Mouse (Mus musculus) cerebellum, adult 8-10 months (tissue): ENCODE data around the gene Gfod2.

Experiments
- DNase-seq: peaks from one replicate; pipeline ENCODE4 v3.0.0; 2022

Gene Gfod2

DNA sequence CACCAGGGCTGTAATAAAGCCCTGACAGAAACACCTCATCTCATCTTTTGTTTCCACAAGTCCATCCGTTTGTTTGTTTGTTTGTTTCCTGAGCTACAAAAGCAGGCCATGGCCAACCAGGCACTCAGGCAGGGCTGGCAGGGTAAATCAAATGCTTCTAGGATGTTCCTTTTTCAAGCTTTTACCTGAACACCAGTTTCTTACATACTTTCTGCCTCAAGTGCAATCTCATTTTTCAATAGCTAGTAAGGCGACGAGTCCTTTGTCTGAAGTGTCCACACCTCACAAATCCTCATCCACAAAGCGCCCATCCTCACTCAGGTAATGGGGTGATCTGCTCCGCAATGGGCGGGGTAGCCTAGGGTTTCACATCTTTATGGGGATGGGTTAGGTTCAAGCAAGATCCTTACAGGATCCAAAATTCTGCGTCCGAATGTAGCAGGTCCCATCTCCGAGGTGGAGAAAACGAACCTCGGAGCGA lies 628 bp downstream of the Gfod2 start:
- DNase-seq = no peak

DNA sequence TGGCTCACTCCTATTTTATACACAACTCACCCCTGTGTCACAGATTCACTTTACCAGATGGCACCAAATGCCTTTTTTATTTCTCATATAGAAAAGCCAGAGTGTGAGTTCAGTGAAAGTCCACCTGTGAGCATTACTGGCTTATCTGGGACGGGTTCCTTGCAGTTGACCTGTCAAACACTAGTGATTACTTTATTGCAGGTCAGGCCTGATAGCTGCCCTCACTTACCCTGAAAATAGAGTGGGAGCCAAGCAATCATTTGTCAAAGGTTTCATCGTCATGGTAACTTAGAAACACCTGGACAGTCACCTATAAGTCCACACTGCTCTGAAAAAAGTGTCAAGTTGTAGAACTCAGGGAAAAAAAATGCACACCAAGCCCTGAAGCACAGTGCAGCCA lies 3.8 kb downstream of the Gfod2 start:
- DNase-seq = no peak

DNA sequence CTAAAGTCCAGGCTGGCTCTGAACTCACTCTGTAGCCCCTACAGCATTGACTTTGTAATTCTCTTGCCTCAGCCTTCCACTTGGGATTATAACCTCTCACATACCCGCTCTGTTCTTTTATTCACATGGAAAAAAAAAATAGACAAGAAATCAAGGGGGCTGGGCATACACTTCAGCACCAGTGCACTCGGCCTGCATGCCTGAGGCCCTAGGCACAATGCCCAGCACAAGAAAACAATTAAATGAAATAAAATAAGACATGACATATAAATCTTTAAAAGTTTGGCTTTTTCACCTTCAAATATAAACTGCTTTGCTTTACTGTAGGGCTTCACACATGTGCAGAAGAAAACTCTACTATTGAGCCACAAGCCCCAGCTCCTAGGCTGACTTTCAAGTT lies 4.5 kb downstream of the Gfod2 start:
- no peak for DNase-seq

DNA sequence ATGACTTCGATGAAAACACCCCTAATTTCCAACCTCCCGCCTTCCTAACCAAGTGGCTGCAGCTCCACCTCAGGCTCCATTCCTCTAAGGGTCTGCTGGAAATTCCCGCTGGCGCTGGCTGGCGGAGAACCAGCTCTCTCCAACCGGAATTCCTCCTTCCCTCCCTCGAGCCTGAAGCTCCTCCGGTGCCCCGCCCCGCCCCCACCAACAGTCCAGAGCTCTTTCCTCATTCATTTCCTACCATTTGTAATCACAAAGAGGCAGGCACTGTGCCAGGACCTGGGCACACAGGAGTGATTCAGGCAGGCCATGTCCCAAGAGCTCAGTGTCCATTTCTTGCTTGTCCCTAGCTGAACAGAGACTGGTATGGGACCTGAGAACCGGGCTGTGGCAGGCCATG lies 7.9 kb downstream of the Gfod2 start:
- DNase-seq = peak; percentile 49

DNA sequence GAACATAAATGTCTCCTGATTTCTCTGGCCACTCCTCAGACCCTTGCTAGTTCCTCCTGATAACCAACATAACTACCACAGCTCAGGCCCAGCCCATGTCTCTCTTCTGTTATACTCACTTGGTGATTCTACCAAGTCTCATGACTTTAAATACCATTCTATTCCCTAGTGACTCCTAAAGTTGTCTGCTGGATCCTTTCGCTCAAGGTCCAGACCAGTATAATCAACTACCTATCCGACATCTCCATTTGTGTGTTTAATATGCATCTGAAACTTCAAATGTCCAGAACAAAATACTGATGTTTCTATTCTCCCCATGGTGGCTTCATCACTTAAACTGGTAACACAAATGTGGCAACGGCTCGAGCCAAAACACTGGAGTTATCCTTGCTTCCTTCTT lies 15.2 kb downstream of the Gfod2 start:
- DNase-seq = no peak

DNA sequence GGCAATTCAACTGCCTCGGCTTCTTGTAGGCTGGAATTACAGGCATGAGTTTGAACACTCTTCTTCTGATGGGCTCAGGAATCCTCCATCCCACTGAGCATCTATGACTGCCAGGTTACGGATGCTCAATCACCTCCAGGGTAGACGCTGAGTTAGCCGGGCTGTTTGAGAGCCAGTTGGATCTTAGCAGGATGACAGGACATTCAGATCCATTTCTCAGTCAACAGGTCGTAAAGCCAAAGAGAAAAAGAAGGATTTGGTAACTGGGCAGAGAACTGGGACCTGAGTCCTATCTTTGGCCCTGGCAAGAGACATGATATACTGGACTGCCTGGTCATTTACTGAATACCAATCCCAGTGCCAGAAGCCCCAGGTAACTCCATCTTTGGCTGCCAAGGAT lies 19.2 kb downstream of the Gfod2 start:
- no peak for DNase-seq

DNA sequence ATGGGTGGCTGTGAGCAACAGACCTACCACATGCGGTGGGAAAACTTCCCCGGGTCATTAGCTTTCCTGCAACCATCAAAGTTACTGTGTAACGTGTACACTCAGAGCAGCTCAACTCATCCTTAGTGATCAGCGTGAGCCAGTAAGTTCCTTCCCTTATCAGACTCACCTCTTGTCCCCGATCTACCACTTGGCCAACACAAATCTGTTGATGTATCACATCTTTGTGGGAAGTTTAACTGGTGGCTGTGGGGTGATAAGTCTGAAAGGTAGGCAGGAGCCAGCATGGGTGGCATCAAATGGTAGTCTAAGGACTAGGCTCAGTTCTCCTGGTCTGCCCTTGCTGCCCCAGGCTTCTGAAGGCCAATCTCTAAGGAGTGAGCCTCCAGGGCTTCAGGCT lies 26.3 kb downstream of the Gfod2 start:
- DNase-seq = no peak

DNA sequence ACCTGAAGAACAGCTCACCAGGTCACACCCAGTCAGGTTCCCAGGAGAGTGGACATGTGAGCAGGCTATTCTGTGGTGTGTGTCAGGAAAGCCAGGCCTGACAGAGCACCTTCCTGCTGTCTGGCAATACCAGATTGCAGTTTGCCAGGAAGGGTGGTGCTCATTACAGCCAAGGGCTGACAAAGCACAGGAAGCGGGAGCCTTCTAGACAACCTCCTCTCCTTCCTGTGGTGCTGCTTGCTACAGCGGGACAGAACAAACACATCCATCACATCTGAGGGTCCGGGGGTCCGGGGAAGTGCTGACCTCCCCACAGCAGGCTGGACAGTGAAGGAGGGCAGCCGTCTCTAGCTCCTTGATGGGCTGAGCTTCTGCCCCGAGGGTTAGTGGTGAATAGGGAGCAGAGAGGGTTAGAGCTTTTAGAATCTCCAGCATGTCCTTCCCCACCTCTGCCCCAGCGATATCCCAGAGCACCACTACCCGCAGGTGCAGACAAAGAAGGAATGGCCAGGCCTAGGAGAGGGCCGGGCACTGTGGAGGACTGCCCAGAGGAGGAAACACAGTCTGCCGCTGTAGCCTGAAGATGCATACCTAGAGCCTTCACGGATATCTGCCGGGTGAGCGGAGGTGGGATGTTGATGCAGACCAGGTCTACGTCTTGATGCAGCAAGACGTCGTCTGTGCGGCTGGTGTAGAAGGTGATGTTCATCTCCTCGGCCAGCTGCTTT lies 30.9 kb downstream of the Gfod2 start:
- no peak for DNase-seq

DNA sequence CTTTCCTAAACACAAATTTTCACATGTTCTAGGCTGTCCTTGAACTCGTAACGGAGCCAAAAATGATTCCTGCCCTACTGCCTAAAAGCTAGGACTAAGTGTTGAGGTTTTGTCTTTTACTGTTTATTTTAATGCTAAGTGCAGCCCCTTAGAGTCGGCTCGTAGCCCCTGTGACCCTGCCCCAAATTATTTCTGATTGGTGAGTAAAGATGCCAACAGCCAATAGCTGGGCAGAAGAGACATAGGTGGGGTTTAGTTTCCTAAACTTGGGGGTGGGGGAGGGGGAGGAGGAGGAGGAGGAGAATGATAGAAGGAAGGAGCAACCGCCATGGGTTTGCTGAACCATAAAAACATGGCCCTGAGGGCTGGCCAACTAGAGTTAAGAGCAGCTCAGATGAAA lies 32.7 kb downstream of the Gfod2 start:
- no peak for DNase-seq

DNA sequence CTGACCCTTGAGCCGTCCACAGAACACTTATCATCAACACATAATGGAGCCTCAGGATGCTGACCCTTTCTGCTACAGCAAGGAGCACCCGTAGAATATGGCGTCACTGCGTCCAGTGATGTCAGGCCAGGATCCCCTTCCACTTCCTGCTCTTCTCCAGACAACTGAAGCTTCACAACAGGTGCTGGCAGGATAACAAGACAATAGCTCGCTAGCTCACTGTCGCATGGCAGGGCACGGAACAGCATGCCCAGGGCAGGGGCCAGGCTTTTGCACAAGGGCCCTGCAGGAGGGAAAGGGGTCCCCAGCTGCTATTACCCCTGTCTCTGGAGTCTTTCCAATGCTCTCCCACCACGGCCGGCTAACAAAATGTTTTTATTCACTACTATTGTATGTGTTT lies 35.6 kb downstream of the Gfod2 start:
- DNase-seq = no peak

DNA sequence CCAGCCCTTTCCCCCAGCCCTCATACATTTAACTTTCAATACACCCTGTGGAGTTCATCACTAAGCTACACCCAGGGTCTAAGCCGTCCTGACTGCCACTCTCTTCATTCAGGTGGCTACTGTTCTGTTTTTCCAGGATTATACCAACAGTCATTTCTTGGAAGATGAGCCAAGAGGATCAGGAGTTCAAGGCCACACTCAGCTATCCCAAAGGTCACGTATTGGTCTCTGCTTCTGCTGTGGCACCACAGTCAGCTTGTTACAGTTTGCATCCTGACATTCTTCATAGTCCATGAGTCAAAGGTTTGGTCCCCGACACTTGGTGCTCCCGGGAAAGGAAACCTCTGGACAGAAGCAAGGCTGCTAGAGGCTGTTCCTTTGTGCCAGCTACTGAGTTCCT lies 38.8 kb downstream of the Gfod2 start:
- DNase-seq = no peak

DNA sequence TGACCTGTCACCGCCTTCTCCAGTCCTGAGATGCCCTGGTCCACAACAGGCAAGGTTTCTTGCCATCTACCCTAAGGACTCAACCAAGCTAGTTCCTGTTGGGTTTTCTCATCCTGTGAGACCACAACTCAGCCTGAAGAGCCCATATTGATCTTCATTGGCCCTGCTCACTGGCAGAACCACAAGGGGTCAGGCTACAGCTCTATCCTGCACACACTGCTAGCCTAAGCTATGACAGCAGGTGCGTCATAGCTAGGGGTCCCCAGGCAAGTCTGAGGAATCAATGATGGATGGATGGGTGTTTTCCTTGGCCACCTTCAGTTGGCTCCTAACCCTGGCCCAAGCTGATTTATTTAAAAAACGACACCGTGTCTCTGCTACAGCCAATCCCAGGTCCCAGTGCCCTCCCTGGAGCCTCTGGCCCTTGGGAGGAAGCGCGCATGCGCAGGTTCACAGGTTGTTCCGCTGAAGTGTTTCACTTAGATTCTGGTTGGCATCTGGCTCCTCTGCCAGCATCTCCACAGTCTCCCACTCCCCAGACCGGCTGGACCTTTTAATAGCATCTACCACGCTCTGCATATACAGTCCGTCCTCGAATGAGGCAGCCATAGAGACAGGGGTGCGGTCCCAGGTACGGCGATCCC lies 42.0 kb downstream of the Gfod2 start:
- no peak for DNase-seq

DNA sequence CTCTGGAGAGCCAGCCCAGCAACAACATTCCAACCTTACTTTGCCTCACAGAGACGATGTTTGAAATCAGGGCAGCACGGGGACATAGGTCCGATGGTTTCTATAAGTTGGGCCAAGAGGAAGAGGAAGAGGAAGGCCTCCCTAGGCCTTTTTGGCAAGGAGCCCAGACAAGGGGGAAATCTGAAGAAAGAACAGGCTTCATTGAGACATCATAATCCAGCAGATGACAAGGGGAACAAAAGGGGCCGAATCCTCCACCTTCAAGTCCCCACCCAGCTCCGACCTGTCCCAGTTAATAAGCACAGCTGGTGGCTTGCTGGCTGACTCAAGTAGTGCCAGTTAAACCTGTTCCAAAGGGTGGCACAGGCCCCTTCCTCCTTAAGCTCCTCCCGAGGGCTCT lies 43.4 kb downstream of the Gfod2 start:
- no peak for DNase-seq

DNA sequence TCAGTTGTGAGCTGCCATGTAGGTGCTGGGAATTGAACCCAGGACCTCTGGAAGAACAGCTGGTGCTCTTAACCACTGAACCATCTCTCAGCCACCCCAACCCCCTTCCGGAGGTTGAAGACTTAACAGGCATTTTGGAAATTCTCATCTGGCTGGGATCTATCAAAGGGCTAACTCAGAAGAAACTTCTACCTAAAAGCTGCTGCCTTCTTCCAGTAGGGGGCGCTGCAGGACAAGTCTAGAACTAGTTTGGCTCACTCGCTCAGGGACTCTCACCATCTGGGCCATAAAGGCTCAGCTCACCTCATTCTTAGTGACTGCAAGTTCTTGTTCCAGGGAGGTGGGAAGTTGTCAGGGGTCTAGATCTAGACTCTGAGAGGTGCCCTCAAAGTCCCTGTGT lies 44.3 kb downstream of the Gfod2 start:
- peak; percentile 90 for DNase-seq

DNA sequence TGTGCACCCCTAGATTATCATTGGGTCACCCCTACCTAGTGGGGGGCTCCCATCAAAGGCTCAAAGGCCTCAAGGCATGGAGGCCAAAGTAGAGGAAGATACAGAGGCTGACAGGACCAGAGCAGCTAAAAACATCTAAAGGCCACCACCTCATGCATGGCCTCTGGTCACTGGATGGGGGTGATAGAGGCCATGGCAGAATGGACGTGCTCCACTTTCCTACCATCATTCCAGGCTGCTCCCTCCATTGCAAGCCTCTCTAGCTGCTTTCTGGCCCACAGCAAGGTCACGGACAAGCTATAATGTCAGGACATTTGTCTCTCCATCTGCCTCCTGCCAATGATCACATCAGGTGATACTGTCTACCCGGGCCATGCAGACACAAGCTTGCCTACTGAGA lies 46.2 kb downstream of the Gfod2 start:
- no peak for DNase-seq

DNA sequence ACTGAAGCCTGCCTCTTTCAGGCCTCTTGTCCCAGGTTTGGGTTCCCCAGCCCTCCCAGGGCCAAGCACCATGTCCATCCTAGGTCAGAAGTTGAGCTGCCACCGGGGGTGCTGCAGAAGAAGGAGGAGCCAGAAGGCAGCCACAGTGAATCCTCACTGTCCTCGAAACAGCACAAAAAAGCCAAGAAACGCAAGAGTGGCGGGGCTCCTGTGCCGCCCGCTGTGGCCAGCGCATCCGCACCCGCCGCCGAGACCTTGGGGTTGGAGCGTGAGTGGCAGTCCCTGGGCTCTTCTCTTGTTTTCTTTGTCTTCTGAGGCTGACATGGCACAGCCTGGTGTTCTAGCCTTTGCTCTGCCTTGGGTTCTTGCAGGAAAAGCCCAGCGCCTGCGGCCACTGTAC lies 49.1 kb downstream of the Gfod2 start:
- DNase-seq = no peak

DNA sequence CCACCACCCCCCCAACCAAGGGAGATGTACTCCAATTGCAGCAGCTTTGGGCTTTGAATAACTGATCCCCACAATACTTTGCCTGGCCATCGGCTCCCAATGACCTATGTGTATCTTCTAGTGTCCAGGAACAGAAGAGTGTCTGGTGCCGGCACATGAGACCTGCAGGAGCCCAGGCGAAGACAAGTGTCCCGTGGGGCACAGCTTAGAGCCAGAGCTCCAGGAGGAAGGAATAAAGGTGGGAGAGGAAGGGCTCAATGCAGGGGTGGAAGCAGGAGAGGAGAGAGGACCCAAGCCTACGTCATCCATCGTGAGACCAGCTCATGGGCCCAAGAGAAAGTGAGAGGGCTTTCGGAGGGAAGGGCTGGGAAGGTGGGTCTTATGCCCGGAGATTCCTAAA lies 49.8 kb downstream of the Gfod2 start:
- DNase-seq = no peak

DNA sequence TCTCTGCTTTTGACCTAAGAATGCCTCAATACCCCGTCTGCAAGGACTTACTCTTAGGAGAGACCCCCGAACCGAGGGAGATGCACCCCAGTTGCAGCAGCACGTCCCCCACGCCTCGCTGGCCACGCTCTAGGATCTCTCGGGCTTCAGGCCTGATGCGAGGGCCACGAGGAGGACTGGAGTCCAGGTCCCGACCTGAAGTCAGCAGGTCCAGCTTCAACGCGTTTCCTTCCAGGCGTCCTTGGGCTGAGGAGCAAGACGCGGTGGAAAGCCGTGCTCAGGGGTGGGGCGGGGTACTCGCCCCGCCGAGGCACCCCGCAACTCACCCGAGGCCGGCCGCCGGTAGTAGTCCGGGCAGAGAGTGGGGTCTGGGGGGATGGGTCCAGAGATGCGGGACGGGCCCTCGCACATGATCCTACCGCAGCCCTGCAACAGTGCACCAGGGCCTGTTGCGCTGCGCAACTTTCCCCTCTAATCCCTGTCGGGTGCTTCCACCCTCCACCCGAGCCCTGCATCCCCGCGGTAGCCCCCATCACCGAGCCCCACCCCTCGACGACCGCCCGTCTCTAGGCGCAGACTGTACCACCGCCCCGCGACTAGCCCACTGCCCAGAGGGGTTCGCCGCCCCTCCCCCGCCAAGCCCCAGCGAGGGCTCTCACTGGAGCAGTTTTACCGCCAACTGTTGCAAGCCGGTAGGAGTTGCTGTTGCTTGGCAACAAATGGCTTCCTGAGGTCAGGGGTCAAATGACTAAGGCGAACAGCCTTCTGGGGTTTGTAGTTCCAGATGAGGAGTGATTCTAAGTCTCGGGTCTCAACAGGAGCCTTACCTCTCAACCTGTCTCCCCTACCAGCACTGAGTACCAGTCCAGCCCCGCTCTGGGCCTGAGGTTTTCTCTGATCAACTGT lies 50.7 kb downstream of the Gfod2 start, which contains the start of the genes 4933405L10Rik and Enkd1:
Gene 4933405L10Rik (plus strand): TSS at position 158 of the 906 bp plus-strand sequence.
Gene Enkd1 (minus strand): TSS at position 713 of the 906 bp plus-strand sequence.
- peak; percentile 82 for DNase-seq

DNA sequence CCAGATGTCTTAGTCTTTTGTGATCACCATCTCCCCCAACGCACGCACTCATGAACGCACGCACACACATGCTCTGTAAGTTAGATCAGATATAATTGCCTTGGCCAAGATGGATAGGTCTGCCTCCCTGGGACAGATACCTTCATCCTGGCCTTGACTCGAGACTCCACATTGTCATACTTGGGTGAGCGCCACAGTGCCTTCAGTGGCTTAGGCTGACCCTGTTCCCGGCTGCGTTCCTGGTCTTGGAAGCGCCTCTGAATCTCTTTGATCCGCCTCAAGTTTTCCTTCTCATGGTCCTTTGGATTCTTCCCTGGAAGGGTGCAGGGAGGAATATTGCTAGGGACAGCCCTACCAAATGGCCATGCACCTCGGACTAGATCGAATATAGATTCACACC lies 52.0 kb downstream of the Gfod2 start:
- DNase-seq = peak; percentile 40

DNA sequence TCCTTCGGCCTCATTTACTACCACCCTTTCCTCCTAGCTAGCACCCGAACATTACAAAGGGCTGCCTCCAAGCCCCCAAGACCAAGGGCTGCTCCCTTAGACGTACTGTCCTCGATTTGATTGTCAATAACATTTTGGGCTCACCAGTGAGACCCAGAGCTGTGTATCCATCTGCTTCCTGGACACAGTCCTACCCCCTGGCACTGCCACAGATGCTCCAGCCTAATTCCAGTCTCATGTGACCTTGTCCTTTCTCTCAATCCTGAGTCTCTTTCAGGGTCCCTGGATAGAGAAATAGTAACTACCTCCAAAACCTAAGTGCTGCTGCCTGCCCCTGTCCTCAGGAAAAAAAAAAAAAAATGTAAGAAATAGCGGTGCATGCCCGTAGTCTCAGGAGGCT lies 53.5 kb downstream of the Gfod2 start:
- peak; percentile 83 for DNase-seq

DNA sequence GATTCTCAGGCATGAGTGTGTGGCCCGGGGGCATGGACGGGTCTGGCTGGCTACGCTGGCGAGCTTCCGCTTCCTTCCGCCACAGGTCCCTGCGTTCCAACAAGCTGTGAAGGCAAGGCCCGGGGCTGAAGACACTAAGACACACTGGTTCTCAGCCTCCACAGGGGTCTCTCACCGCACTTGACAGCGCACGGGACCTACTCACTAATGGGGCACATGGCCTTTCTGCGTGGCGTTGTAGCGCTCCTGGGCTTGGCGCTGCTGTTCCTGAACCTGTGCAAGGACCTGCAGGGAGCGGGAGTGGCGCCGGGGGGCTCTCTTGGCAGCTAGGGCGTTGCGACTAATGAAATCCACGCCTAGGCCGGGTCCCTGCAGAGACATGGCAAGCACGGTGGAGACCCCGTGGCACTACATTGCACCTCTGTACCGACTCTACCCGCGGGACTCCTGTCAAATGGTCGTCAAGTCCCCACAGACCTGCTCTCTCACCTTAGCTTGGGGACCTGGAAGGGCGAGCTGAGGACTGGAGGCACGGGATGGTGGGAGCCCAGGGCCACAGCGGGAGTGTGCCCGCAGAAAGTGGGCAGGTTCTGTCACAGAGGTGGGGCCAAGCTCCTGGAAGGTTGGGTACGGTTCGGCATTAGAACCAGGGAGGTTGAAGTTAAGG lies 54.2 kb downstream of the Gfod2 start:
- peak; percentile 60 for DNase-seq

DNA sequence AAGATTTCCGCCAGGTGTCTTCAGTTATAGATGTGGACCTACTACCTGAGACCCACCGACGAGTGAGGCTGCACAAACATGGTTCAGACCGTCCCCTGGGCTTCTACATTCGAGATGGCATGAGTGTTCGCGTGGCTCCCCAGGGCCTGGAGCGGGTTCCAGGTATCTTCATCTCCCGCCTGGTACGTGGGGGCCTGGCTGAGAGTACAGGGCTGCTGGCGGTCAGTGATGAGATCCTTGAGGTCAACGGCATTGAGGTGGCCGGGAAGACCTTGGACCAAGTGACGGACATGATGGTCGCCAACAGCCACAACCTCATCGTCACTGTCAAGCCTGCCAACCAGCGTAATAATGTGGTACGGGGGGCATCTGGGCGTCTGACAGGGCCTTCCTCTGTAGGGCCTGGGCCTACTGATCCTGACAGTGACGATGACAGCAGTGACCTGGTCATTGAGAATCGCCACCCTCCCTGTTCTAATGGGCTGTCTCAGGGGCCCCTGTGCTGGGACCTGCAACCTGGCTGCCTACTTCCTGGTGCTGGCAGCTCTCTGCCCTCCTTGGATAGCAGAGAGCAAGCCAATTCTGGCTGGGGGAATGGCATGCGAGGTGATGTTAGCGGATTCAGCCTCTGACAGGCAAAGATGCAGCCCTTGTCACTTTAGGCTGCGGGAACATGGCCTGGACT lies 55.6 kb downstream of the Gfod2 start:
- peak; percentile 55 for DNase-seq
